Mouse (Mus musculus): Measurements from ENCODE around the gene Mfsd2b. TPM values are rescaled to one million over a fixed set of nuclear protein-coding genes. Genes with fewer than 3 reads are reported as not detected.
"Not testable (repeated sequence)": the region's sequence is repeated elsewhere in the genome, so short reads cannot be mapped to it uniquely, and the experiment has no call there.

Gene Mfsd2b
- polyA plus RNA-seq, 1 experiment from 2014 or later, result 4.6 TPM

DNA sequence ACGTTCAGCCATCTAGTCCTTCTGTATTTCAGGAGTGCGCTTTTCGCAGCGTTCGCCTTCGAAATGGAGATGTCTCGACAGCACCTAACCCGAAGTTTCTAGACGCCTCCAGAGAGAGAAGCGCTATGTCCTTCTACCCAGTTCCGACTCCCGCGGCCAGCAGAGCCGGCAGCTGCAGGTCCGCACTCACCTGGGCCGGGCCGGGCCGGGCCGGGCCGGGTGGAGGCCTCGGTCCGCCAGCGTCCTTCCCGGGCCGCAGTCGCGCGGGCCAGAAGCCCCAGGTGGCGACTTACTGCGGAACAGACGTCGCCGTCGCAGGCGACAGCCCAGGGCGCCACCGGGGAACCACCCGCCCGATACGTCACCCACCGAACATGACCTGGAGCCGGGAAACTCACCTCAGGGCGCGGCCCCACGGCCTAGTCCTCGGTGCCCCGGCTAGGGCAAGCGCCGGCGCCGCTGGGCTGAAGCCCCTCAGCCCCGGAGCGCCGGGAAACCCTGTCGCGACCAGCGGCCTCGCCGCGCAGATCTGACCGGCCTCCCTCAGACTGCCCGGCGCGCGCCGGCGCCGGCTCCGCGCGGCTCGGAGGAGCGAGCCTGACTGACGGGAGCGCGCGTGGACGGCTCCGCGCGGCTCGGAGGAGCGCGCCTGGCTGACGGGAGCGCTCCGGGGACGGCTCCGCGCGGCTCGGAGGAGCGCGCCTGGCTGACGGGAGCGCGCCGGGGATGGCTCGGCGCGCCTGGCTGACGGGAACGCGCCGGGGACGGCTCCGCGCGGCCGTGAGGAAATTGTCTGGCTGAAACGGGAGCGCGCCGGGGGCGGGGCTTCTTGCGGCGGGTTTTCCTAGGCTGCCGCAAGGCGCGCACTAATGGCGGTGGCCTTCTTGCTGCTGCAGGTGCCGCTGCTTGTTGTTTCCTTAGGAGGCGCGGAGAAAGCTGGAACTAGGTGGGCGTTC, 33.1 kb upstream of the Mfsd2b start, which contains the start of gene Ubxn2a:
Gene Ubxn2a, minus strand, starts transcription at position 755 of the 956 bp plus-strand sequence.
- WGBS, result under 1% methylated on average over 109 of the region's 125 CpGs
- Histone ChIP-seq H3K4me2 (replicated peaks; ENCODE audit: low read depth, low read length) (peak within 1 kb of the TSS; percentile 87), H3K9ac (ENCODE audit: low read depth, low read length) (peak within 1 kb of the TSS; percentile 82), H3K27me3 (ENCODE audit: control insufficient read depth, insufficient read depth, low read length) (no peaks in the 10 kb centered on the region), H3K4me1 (replicated peaks; ENCODE audit: control insufficient read depth, insufficient read depth, low read length) (no peaks in the 10 kb centered on the region), H3K36me3 (ENCODE audit: control insufficient read depth, insufficient read depth, low read length) (no peaks in the 10 kb centered on the region), H3K4me3 (ENCODE audit: low read depth, low read length) (peak within 1 kb of the TSS; percentile 64), H3K27ac (ENCODE audit: low read depth, low read length) (peak within 1 kb of the TSS; percentile 68), H3K9me3 (ENCODE audit: control insufficient read depth, low read length) (no peaks in the 10 kb centered on the region)
- DNase-seq (ENCODE audit: low spot score) (peak; percentile 95), ATAC-seq (ENCODE audit: low FRiP score) (peak; percentile 96)

DNA sequence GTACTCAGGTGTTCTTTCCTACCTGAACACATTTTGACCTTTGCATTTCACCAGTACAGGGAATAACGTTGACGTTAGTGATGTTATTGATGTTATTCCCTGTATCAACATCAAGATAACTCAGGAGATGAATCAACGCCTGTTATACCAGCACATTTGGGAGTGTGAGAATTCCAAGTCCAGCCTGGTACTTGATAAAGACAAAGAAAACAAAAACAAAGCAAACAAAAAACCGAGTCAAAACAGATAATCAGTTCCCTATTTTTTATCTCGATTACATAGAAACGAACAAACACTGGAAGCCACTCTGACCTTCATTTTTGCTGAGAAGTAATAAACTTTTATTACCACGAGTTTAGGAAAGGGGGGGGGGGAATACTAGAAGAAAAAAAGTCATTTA, 32.3 kb upstream of the Mfsd2b start:
- 72% methylated on average over 7 of the region's 7 CpGs for WGBS
- Histone ChIP-seq H3K36me3 (ENCODE audit: control insufficient read depth, insufficient read depth, low read length) (no peaks in the 10 kb centered on the region), H3K4me3 (ENCODE audit: low read depth, low read length) (peak overlapping the region; percentile 64), H3K27ac (ENCODE audit: low read depth, low read length) (no peak overlapping the region), H3K4me2 (replicated peaks; ENCODE audit: low read depth, low read length) (peak overlapping the region; percentile 87), H3K9ac (ENCODE audit: low read depth, low read length) (no peak overlapping the region), H3K4me1 (replicated peaks; ENCODE audit: control insufficient read depth, insufficient read depth, low read length) (no peaks in the 10 kb centered on the region), H3K9me3 (ENCODE audit: control insufficient read depth, low read length) (no peaks in the 10 kb centered on the region), H3K27me3 (ENCODE audit: control insufficient read depth, insufficient read depth, low read length) (no peaks in the 10 kb centered on the region)
- DNase-seq (ENCODE audit: low spot score) (no peak), ATAC-seq (ENCODE audit: low FRiP score) (no peak)

DNA sequence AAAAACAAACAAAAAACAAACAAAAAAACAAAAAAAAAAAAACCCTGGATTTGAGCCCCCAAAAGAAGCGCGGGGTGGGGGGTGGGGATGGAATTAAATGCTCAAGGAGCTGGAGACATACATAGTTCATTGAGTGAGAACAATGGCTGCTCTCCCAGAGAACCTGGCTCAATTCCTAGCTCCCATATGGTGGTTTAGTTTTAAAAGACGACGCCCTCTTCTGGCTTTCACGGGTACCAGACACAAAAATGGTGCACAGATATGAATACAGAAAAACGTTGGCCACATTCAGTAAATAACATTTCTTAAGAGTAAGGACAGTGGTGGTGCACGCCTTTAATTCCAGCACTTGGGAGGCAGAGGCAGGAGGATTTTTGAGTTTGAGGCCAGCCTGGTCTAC, 31.8 kb upstream of the Mfsd2b start:
- DNase-seq (ENCODE audit: low spot score), result no peak
- H3K27me3 ChIP-seq (ENCODE audit: control insufficient read depth, insufficient read depth, low read length), result no peaks in the 10 kb centered on the region
- H3K4me2 ChIP-seq (replicated peaks; ENCODE audit: low read depth, low read length), result no peak overlapping the region
- ATAC-seq (ENCODE audit: low FRiP score), result no peak
- WGBS, result 81% methylated on average over 7 of the region's 7 CpGs
- no peak overlapping the region for H3K27ac ChIP-seq (ENCODE audit: low read depth, low read length)
- no peak overlapping the region for H3K4me3 ChIP-seq (ENCODE audit: low read depth, low read length)
- H3K36me3 ChIP-seq (ENCODE audit: control insufficient read depth, insufficient read depth, low read length), result no peaks in the 10 kb centered on the region
- H3K4me1 ChIP-seq (replicated peaks; ENCODE audit: control insufficient read depth, insufficient read depth, low read length), result no peaks in the 10 kb centered on the region
- H3K9ac ChIP-seq (ENCODE audit: low read depth, low read length), result no peak overlapping the region
- H3K9me3 ChIP-seq (ENCODE audit: control insufficient read depth, low read length), result no peaks in the 10 kb centered on the region

DNA sequence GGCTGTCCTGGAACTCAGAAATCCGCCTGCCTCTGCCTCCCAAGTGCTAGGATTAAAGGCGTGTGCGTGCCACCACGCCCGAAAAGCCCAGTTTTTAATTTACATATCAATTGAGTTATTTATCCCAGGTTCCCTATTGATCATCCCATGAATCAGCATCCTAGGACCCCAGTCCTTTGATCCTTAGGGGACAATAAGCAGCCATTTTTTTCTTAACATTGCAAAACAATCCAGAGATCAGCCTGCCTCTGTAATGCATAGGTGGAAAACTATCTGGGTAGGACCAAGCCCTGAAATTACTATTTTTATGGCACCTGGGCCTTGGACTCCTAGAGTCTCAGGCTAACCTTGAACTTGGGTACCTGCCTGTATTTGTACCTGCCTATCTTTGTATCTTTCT, 23.9 kb upstream of the Mfsd2b start:
- Histone ChIP-seq H3K27ac (ENCODE audit: low read depth, low read length) (no peak overlapping the region), H3K4me2 (replicated peaks; ENCODE audit: low read depth, low read length) (no peak overlapping the region), H3K4me3 (ENCODE audit: low read depth, low read length) (no peak overlapping the region), H3K9ac (ENCODE audit: low read depth, low read length) (no peak overlapping the region), H3K4me1 (replicated peaks; ENCODE audit: control insufficient read depth, insufficient read depth, low read length) (no peaks in the 10 kb centered on the region), H3K36me3 (ENCODE audit: control insufficient read depth, insufficient read depth, low read length) (no peaks in the 10 kb centered on the region), H3K9me3 (ENCODE audit: control insufficient read depth, low read length) (no peaks in the 10 kb centered on the region), H3K27me3 (ENCODE audit: control insufficient read depth, insufficient read depth, low read length) (no peaks in the 10 kb centered on the region)
- no peak for ATAC-seq (ENCODE audit: low FRiP score)
- DNase-seq (ENCODE audit: low spot score), result no peak
- 93% methylated on average over 5 of the region's 5 CpGs for WGBS

DNA sequence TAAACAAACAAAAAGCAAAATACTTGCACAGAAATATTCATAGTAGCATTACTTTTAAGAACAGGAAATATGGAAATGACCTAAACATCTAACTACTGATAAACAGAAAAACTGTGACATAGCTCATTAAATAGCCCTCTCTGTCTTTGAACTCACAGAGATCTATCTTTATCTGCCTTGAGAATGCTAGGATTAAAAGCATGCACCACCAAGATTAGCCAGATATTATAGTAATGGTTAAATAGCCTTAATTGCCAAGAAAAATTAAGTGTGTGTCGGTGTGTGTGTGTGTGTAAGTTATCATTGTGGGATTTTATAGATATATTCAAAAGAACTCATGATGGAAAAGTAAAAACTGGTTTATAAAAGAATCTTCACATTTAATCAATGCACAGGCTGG, 15.7 kb upstream of the Mfsd2b start:
- ATAC-seq (ENCODE audit: low FRiP score), result no peak
- no peaks in the 10 kb centered on the region for H3K9me3 ChIP-seq (ENCODE audit: control insufficient read depth, low read length)
- H3K9ac ChIP-seq (ENCODE audit: low read depth, low read length), result no peak overlapping the region
- no peaks in the 10 kb centered on the region for H3K4me1 ChIP-seq (replicated peaks; ENCODE audit: control insufficient read depth, insufficient read depth, low read length)
- H3K27ac ChIP-seq (ENCODE audit: low read depth, low read length), result no peak overlapping the region
- no peaks in the 10 kb centered on the region for H3K27me3 ChIP-seq (ENCODE audit: control insufficient read depth, insufficient read depth, low read length)
- H3K36me3 ChIP-seq (ENCODE audit: control insufficient read depth, insufficient read depth, low read length), result no peaks in the 10 kb centered on the region
- 89% methylated on average over 1 of the region's 1 CpGs for WGBS
- H3K4me2 ChIP-seq (replicated peaks; ENCODE audit: low read depth, low read length), result no peak overlapping the region
- H3K4me3 ChIP-seq (ENCODE audit: low read depth, low read length), result no peak overlapping the region
- no peak for DNase-seq (ENCODE audit: low spot score)

DNA sequence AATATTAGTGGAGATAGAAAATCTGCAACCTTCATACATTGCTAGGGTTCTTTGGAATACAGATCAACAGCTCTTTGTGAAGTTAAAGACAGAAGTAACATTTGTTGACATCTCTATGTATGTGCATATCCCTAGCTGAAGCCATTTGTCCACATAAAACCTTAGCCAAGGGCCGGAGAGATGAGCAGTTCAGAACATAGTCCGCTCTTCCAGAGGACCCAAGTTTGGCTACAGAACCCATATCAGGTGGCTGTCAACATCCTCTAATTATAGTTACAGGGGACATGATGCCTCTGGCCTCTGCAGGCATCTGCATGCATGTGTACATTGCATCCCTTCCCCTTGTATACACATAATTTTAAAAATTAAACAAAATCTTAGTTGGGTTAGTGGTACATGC, 15.1 kb upstream of the Mfsd2b start:
- H3K9me3 ChIP-seq (ENCODE audit: control insufficient read depth, low read length), result no peaks in the 10 kb centered on the region
- DNase-seq (ENCODE audit: low spot score), result no peak
- no peak overlapping the region for H3K4me3 ChIP-seq (ENCODE audit: low read depth, low read length)
- no peak for ATAC-seq (ENCODE audit: low FRiP score)
- H3K4me1 ChIP-seq (replicated peaks; ENCODE audit: control insufficient read depth, insufficient read depth, low read length), result no peaks in the 10 kb centered on the region
- no peaks in the 10 kb centered on the region for H3K36me3 ChIP-seq (ENCODE audit: control insufficient read depth, insufficient read depth, low read length)
- H3K4me2 ChIP-seq (replicated peaks; ENCODE audit: low read depth, low read length), result no peak overlapping the region
- no peaks in the 10 kb centered on the region for H3K27me3 ChIP-seq (ENCODE audit: control insufficient read depth, insufficient read depth, low read length)
- WGBS, result 100% methylated on average over 2 of the region's 2 CpGs
- no peak overlapping the region for H3K9ac ChIP-seq (ENCODE audit: low read depth, low read length)
- no peak overlapping the region for H3K27ac ChIP-seq (ENCODE audit: low read depth, low read length)

DNA sequence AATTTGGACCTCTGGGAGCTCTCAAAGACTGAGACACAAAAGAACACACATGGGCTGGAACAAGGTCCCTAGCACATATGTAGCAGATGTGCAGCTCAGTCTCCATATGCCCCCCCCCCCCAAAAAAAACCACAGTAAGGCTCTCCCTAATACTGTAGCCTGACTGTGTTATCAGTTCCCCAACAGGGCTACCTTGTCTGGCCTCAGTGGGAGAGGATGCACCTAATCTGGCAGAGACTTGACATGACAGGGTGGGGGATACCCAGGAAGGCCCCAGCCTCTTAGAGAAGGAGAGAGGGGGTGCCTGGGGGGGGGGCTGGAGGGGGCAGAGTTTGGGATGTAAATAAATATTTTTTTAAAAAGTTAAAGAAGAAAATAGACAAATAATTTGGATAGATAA, 14.6 kb upstream of the Mfsd2b start:
- no peak overlapping the region for H3K4me2 ChIP-seq (replicated peaks; ENCODE audit: low read depth, low read length)
- H3K4me1 ChIP-seq (replicated peaks; ENCODE audit: control insufficient read depth, insufficient read depth, low read length), result no peaks in the 10 kb centered on the region
- no peak overlapping the region for H3K9ac ChIP-seq (ENCODE audit: low read depth, low read length)
- no peak overlapping the region for H3K27ac ChIP-seq (ENCODE audit: low read depth, low read length)
- no peak overlapping the region for H3K4me3 ChIP-seq (ENCODE audit: low read depth, low read length)
- H3K27me3 ChIP-seq (ENCODE audit: control insufficient read depth, insufficient read depth, low read length), result no peaks in the 10 kb centered on the region
- no peaks in the 10 kb centered on the region for H3K9me3 ChIP-seq (ENCODE audit: control insufficient read depth, low read length)
- ATAC-seq (ENCODE audit: low FRiP score) (no peak), DNase-seq (ENCODE audit: low spot score) (no peak)
- H3K36me3 ChIP-seq (ENCODE audit: control insufficient read depth, insufficient read depth, low read length), result no peaks in the 10 kb centered on the region

DNA sequence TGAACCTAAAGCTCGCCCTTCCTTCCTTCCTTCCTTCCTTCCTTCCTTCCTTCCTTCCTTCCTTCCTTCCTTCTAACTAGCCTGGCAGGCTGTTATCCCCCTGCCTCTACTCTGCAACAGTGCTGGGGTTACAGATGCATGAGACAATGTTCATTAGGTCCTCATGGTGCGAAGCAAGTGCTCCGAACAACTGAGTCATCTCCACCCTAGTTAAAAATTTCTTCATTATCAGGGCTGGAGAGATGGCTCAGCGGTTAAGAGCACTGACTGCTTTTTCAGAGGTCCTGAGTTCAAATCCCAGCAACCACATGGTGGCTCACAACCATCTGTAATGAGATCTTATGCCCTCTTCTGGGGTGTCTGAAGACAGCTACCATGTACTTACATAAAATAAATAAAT, 12.4 kb upstream of the Mfsd2b start:
- not testable (repeated sequence) for H3K9ac ChIP-seq (ENCODE audit: low read depth, low read length); H3K36me3 ChIP-seq (ENCODE audit: control insufficient read depth, insufficient read depth, low read length); ATAC-seq (ENCODE audit: low FRiP score); H3K9me3 ChIP-seq (ENCODE audit: control insufficient read depth, low read length); H3K4me2 ChIP-seq (replicated peaks; ENCODE audit: low read depth, low read length); H3K4me3 ChIP-seq (ENCODE audit: low read depth, low read length); H3K27me3 ChIP-seq (ENCODE audit: control insufficient read depth, insufficient read depth, low read length); DNase-seq (ENCODE audit: low spot score); H3K4me1 ChIP-seq (replicated peaks; ENCODE audit: control insufficient read depth, insufficient read depth, low read length); H3K27ac ChIP-seq (ENCODE audit: low read depth, low read length)
- WGBS, result 87% methylated on average over 4 of the region's 4 CpGs

DNA sequence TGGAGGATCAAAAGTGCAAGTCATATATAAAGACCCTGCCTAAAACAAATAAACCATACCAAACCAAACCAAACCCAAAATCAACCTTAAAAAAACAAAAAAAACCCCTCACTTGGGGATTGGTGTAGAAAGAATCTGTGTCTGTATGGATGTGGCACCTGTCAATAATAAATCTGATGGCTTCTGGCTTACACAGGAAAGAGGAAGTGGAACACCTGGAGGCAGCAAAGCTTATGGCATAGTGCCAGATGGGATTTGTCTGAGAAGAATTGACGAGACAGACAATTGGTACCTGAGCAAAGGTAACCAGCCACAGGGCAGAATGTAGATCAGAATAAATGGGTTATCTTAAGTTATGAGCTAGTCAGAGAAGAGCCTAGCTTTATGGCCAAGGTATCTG, 10.9 kb upstream of the Mfsd2b start:
- Histone ChIP-seq H3K27ac (ENCODE audit: low read depth, low read length) (no peak overlapping the region), H3K4me1 (replicated peaks; ENCODE audit: control insufficient read depth, insufficient read depth, low read length) (no peaks in the 10 kb centered on the region), H3K4me2 (replicated peaks; ENCODE audit: low read depth, low read length) (no peak overlapping the region), H3K4me3 (ENCODE audit: low read depth, low read length) (no peak overlapping the region), H3K9ac (ENCODE audit: low read depth, low read length) (no peak overlapping the region), H3K9me3 (ENCODE audit: control insufficient read depth, low read length) (no peaks in the 10 kb centered on the region), H3K36me3 (ENCODE audit: control insufficient read depth, insufficient read depth, low read length) (no peaks in the 10 kb centered on the region), H3K27me3 (ENCODE audit: control insufficient read depth, insufficient read depth, low read length) (no peaks in the 10 kb centered on the region)
- ATAC-seq (ENCODE audit: low FRiP score), result no peak
- no peak for DNase-seq (ENCODE audit: low spot score)
- 78% methylated on average over 1 of the region's 1 CpGs for WGBS
